Mouse (Mus musculus) neural tube, embryonic 11.5 days (tissue): ENCODE data around the gene Olfr243. TPM values are rescaled to one million over a fixed set of nuclear protein-coding genes. Genes with fewer than 3 reads are reported as not detected.
"Not testable (repeated sequence)": the region's sequence is repeated elsewhere in the genome, so short reads cannot be mapped to it uniquely, and the experiment has no call there.

ENCODE experiments used
- ATAC-seq: fragments of 200-750 bp; cut with Nextera tagmentation; 2 replicates; pipeline ENCODE4 v1.8.0; 2017; ENCODE audit warnings: moderate number of reproducible peaks, mild to moderate bottlenecking, moderate TSS enrichment, moderate library complexity; ENCODE audit not compliant: insufficient read depth, low FRiP score, low TSS enrichment
- DNase-seq: peaks from one replicate; pipeline ENCODE4 v3.0.0-alpha.2; 2015; ENCODE audit warnings: low spot score
- H3K27ac ChIP-seq: fragments of 300-500 bp; sonication (generic); 2 replicates; pipeline ENCODE4 v1.5.1; 2014; ENCODE audit warnings: low read depth, mild to moderate bottlenecking, low read length
- H3K27me3 ChIP-seq: fragments of 300-500 bp; sonication (generic); 2 replicates; pipeline ENCODE4 v1.6.1; 2014; ENCODE audit warnings: mild to moderate bottlenecking, low read length, mixed read lengths; ENCODE audit not compliant: control insufficient read depth, insufficient read depth
- H3K36me3 ChIP-seq: fragments of 300-500 bp; sonication (generic); 2 replicates; pipeline ENCODE4 v1.6.1; 2014; ENCODE audit warnings: mild to moderate bottlenecking, low read length, moderate library complexity, mixed read lengths; ENCODE audit not compliant: control insufficient read depth, insufficient read depth
- H3K4me1 ChIP-seq: fragments of 300-500 bp; sonication (generic); 2 replicates; pipeline ENCODE4 v1.6.1; 2014; ENCODE audit warnings: low read length, mixed read lengths; ENCODE audit not compliant: control insufficient read depth, insufficient read depth
- H3K4me2 ChIP-seq: fragments of 300-500 bp; sonication (generic); 2 replicates; pipeline ENCODE4 v1.6.1; 2014; ENCODE audit warnings: low read depth, mild to moderate bottlenecking, moderate library complexity
- H3K4me3 ChIP-seq: fragments of 300-500 bp; sonication (generic); 2 replicates; pipeline ENCODE4 v1.5.1; 2014; ENCODE audit warnings: low read depth, low read length
- H3K9ac ChIP-seq: fragments of 300-500 bp; sonication (generic); 2 replicates; pipeline ENCODE4 v1.6.1; 2014; ENCODE audit warnings: mild to moderate bottlenecking, low read length
- H3K9me3 ChIP-seq: fragments of 300-500 bp; sonication (generic); 2 replicates; pipeline ENCODE4 v1.6.1; 2016; ENCODE audit warnings: low read length; ENCODE audit not compliant: control insufficient read depth
- WGBS: fragments of 180-500 bp; shearing (Covaris S2); extraction: QIAGEN DNeasy Blood & Tissue Kit; methylation state at CpG from one replicate; pipeline ENCODE4 v1.1.7; 2014; 5-methylcytosine and 5-hydroxymethylcytosine counted together
- polyA plus RNA-seq: library from polyadenylated mRNA; unstranded; fragments of >200 nt; fragmentation: Nextera tagmentation; extraction: Ambion mirVana; gene quantifications from 2 replicates; pipeline ENCODE4 v1.2.1, GENCODE M21; 2014

Gene Olfr243
- polyA plus RNA-seq, result not detected in 2 replicates

GRCm38 (mm10) chr7:103714371-103714770 is at the start of gene Olfr243:
Gene Olfr243, plus strand, starts transcription at chr7:103714671.
- Histone ChIP-seq H3K27me3 (no peaks in the 10 kb centered on the region), H3K36me3 (no peaks in the 10 kb centered on the region), H3K9me3 (no peaks in the 10 kb centered on the region), H3K4me1 (no peaks in the 10 kb centered on the region), H3K9ac (no peak within 1 kb of the TSS), H3K27ac (no peak within 1 kb of the TSS), H3K4me2 (no peak within 1 kb of the TSS), H3K4me3 (no peak within 1 kb of the TSS)
- DNase-seq, result no peak
- ATAC-seq, result no peak

- no peak for ATAC-seq
- Histone ChIP-seq H3K9me3 (no peaks in the 10 kb centered on the region), H3K4me3 (no peak within 1 kb of the TSS), H3K9ac (no peak within 1 kb of the TSS), H3K4me2 (no peak within 1 kb of the TSS), H3K4me1 (no peaks in the 10 kb centered on the region), H3K27me3 (no peaks in the 10 kb centered on the region), H3K27ac (no peak within 1 kb of the TSS), H3K36me3 (no peaks in the 10 kb centered on the region)
- 88% methylated on average over 2 of the region's 2 CpGs for WGBS
- DNase-seq, result no peak
These were observed 43.4 kb upstream of the Olfr243 start, which contains the start of gene Olfr624 for GRCm38 (mm10) chr7:103671091-103671490. Gene Olfr624, minus strand, starts transcription at chr7:103671191.

GRCm38 (mm10) chr7:103682420-103682819 is 32.1 kb upstream of the Olfr243 start, which contains the start of gene Olfr625-ps1:
Gene Olfr625-ps1, plus strand, starts transcription at chr7:103682720.
- Histone ChIP-seq H3K27me3 (no peaks in the 10 kb centered on the region), H3K9me3 (no peaks in the 10 kb centered on the region), H3K4me3 (no peak within 1 kb of the TSS), H3K9ac (no peak within 1 kb of the TSS), H3K36me3 (no peaks in the 10 kb centered on the region), H3K4me1 (no peaks in the 10 kb centered on the region), H3K4me2 (no peak within 1 kb of the TSS), H3K27ac (no peak within 1 kb of the TSS)
- no peak for DNase-seq
- ATAC-seq, result no peak

GRCm38 (mm10) chr7:103699469-103699868 is 15.0 kb upstream of the Olfr243 start:
- ATAC-seq, result no peak
- DNase-seq, result no peak
- Histone ChIP-seq H3K4me3 (no peak overlapping the region), H3K4me1 (no peaks in the 10 kb centered on the region), H3K9ac (no peak overlapping the region), H3K27me3 (no peaks in the 10 kb centered on the region), H3K9me3 (no peaks in the 10 kb centered on the region), H3K36me3 (no peaks in the 10 kb centered on the region), H3K27ac (no peak overlapping the region), H3K4me2 (no peak overlapping the region)
- WGBS, result 90% methylated on average over 4 of the region's 4 CpGs

- Histone ChIP-seq H3K36me3 (no peaks in the 10 kb centered on the region), H3K4me1 (no peaks in the 10 kb centered on the region), H3K9me3 (no peaks in the 10 kb centered on the region), H3K9ac (no peak overlapping the region), H3K27ac (no peak overlapping the region), H3K4me3 (no peak overlapping the region), H3K4me2 (no peak overlapping the region), H3K27me3 (no peaks in the 10 kb centered on the region)
- 24% methylated on average over 2 of the region's 2 CpGs for WGBS
- no peak for ATAC-seq
- DNase-seq, result no peak
These were observed 2.4 kb upstream of the Olfr243 start for GRCm38 (mm10) chr7:103712024-103712423.

- H3K4me1 ChIP-seq, ATAC-seq, H3K36me3 ChIP-seq, H3K9me3 ChIP-seq, DNase-seq, H3K9ac ChIP-seq, H3K27me3 ChIP-seq, H3K4me2 ChIP-seq, H3K27ac ChIP-seq, H3K4me3 ChIP-seq: not testable (repeated sequence)
- WGBS, result 100% methylated on average over 1 of the region's 1 CpGs
These were observed 1.9 kb downstream of the Olfr243 start for GRCm38 (mm10) chr7:103716398-103716797.

GRCm38 (mm10) chr7:103730074-103730473 is 15.6 kb downstream of the Olfr243 start, which contains the start of gene Olfr628:
Gene Olfr628, plus strand, starts transcription at chr7:103730374.
- no peaks in the 10 kb centered on the region for H3K4me1 ChIP-seq
- no peak within 1 kb of the TSS for H3K9ac ChIP-seq
- H3K36me3 ChIP-seq, result no peaks in the 10 kb centered on the region
- no peak within 1 kb of the TSS for H3K4me3 ChIP-seq
- H3K27ac ChIP-seq, result no peak within 1 kb of the TSS
- no peak within 1 kb of the TSS for H3K4me2 ChIP-seq
- ATAC-seq (no peak), DNase-seq (no peak)
- no peaks in the 10 kb centered on the region for H3K27me3 ChIP-seq
- WGBS, result 90% methylated on average over 1 of the region's 1 CpGs
- H3K9me3 ChIP-seq, result no peaks in the 10 kb centered on the region

- H3K4me3 ChIP-seq, result no peak within 1 kb of the TSS
- ATAC-seq (no peak), DNase-seq (no peak)
- H3K27ac ChIP-seq, result no peak within 1 kb of the TSS
- H3K4me2 ChIP-seq, result no peak within 1 kb of the TSS
- no peaks in the 10 kb centered on the region for H3K9me3 ChIP-seq
- WGBS, result 86% methylated on average over 2 of the region's 2 CpGs
- H3K9ac ChIP-seq, result no peak within 1 kb of the TSS
- no peaks in the 10 kb centered on the region for H3K4me1 ChIP-seq
- no peaks in the 10 kb centered on the region for H3K36me3 ChIP-seq
- no peaks in the 10 kb centered on the region for H3K27me3 ChIP-seq
These were observed 30.4 kb downstream of the Olfr243 start, which contains the start of gene Olfr629 for GRCm38 (mm10) chr7:103744843-103745242. Gene Olfr629, minus strand, starts transcription at chr7:103744943.

- H3K9ac ChIP-seq, result no peak within 1 kb of the TSS
- 53% methylated on average over 2 of the region's 2 CpGs for WGBS
These were observed 42.8 kb downstream of the Olfr243 start, which contains the start of gene Olfr630 for GRCm38 (mm10) chr7:103757233-103757632. Gene Olfr630, minus strand, starts transcription at chr7:103757333.

More at GRCm38 (mm10) chr7:103757233-103757632, 42.8 kb downstream of the Olfr243 start, which contains the start of gene Olfr630:
- no peaks in the 10 kb centered on the region for H3K27me3 ChIP-seq
- DNase-seq (no peak), ATAC-seq (no peak)
- H3K36me3 ChIP-seq, result no peaks in the 10 kb centered on the region
- no peaks in the 10 kb centered on the region for H3K4me1 ChIP-seq
- H3K27ac ChIP-seq, result no peak within 1 kb of the TSS
- no peak within 1 kb of the TSS for H3K4me2 ChIP-seq
- H3K4me3 ChIP-seq, result no peak within 1 kb of the TSS
- H3K9me3 ChIP-seq, result no peaks in the 10 kb centered on the region
